Mouse (Mus musculus) megakaryocyte, embryonic 14.5 days (primary cell): ENCODE data around the gene Hist1h2bj.

Experiments used
- FLI1 ChIP-seq: IDR thresholded peaks from 2 replicates; pipeline ENCODE4 v1.6.1; 2012; ENCODE audit warnings: low read length, inconsistent platforms, mixed read lengths
- GATA1 ChIP-seq: IDR thresholded peaks from 3 replicates; pipeline ENCODE4 v1.6.1; 2012; ENCODE audit warnings: mixed read lengths, low read length, inconsistent platforms, borderline replicate concordance

- TF ChIP-seq FLI1 (no peak), GATA1 (no peak)
These were observed 3.6 kb upstream of the Hist1h2bj start for GRCm38 (mm10) chr13:22039364-22039763.
